Mouse (Mus musculus) layer of hippocampus, adult 11-12 months (tissue): ENCODE data around the gene Trp53rkb.

Experiments
- DNase-seq: peaks from one replicate; pipeline ENCODE4 v3.0.0; 2022; ENCODE audit warnings: low spot score

Gene Trp53rkb

GRCm38 (mm10) chr2:166834796-166835195, 42.5 kb downstream of the Trp53rkb start:
- DNase-seq, result no peak

- no peak for DNase-seq
Observed at GRCm38 (mm10) chr2:166835581-166835980, 43.2 kb downstream of the Trp53rkb start.

- DNase-seq, result no peak
Observed at GRCm38 (mm10) chr2:166841813-166842212, 49.5 kb downstream of the Trp53rkb start.
